Mouse (Mus musculus) thymus, adult 2 months (tissue): ENCODE results near the gene Umodl1.

Experiments
- CTCF ChIP-seq: fragments of 200-500 bp; IDR thresholded peaks from 2 replicates; pipeline ENCODE4 v1.5.1; 2012; ENCODE audit warnings: mild to moderate bottlenecking, control low read depth, low read length, moderate library complexity, borderline replicate concordance; ENCODE audit not compliant: control insufficient read depth, poor library complexity, insufficient read depth; ENCODE audit errors: extremely low read depth
- POLR2A ChIP-seq: fragments of 200-500 bp; IDR thresholded peaks from 2 replicates; pipeline ENCODE4 v1.6.1; 2012; ENCODE audit warnings: mild to moderate bottlenecking, low read length, control low read depth, moderate library complexity; ENCODE audit not compliant: control insufficient read depth, poor library complexity, insufficient read depth; ENCODE audit errors: extremely low read depth

DNA sequence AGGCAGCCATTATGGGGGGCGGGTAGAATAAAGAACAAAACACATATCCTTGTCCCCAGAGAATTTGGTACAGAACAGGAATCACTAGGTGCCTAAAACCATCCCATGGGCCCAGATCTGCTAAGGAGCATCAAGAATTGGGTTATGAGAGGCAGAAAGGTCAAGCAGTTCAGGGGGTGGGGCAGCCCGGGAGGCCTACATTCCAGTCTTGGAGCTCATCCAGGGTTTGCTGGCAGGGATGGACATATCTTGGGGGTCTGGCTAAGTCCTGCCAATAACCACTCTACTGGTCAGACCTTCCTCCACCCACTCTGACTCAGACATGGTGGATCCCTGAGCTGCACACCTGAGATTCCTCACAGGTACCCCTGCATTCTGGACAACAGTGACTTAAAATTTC lies 65.6 kb downstream of the Umodl1 start:
- TF ChIP-seq POLR2A, result no peak
- no peak for TF ChIP-seq CTCF
